Mouse (Mus musculus) left cerebral cortex, adult 11 months (tissue): Measurements from ENCODE around the gene Sgtb.
A peak's percentile ranks its signal among the peaks of the same experiment; 100 is the strongest.

Experiments
- DNase-seq: peaks from one replicate; pipeline ENCODE4 v3.0.0; 2022; ENCODE audit warnings: low spot score

Sgtb gene

GRCm38 (mm10) chr13:104109288-104109815 lies at the start of gene Sgtb, which contains the start of gene Nln:
Sgtb (plus strand) TSS chr13:104109741.
Nln (minus strand) TSS chr13:104109614.
- DNase-seq = peak; percentile 69

- DNase-seq = no peak
These were observed 49.3 kb upstream of the Sgtb start for GRCm38 (mm10) chr13:104060231-104060630.

DNA sequence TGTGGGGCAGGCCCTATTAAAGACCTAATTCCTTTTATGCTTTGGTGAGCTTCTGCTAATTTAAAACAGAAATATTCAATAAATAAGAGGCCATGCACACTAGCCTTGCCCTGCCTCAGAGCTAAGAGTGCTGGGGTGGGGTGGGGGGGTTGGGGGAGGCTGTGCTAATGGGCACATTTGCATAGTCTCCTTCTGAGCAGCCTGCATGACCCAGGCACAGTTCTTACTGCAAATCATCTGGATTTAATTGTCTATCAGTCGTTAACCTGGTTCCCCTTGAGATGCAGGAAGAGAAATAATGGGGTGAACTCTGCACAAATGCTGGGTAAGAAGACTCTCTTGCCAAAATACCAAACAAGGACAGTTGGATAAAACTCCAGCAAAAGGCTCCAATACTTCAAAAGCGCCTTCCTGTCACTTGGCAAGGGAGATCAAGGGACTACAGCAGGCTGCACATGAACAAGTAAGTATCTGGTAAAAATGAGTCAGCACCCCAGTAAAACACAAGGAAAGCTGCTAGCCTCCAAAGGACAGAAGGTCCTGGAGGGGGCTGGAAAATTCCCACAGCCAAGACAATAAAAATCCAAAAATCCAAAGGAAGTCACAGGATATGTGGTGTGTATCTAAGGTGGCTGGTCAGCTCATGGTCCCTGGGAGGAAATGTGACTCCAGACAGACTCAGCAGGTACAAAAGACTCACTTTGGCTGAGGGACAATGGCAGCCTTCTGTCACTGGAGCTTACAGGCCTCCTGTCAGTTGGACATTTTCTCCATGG lies 47.4 kb upstream of the Sgtb start:
- no peak for DNase-seq

GRCm38 (mm10) chr13:104063061-104063460 lies 46.5 kb upstream of the Sgtb start:
- DNase-seq = no peak

- DNase-seq = no peak
These were observed 43.7 kb upstream of the Sgtb start for GRCm38 (mm10) chr13:104065649-104066347.

GRCm38 (mm10) chr13:104069216-104069615 lies 40.3 kb upstream of the Sgtb start:
- no peak for DNase-seq

DNA sequence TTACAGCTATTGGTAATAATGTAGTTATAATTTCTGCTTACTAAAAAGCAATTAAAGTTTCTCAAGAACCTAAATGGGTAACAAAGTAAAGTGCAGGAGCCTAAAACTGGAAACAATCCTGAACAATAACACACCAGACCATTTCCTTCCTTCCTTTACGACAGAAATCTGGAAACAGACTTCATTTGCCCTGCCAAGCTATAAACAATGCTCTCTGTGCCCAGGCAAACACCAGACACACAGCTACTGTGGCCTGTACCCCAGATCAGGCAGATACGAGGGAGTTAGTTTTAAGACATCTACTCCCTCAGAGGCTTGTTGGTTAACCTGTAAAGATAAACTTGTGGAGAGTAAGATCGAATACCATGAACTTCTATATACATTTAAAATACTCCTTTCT lies 38.8 kb upstream of the Sgtb start:
- no peak for DNase-seq

DNA sequence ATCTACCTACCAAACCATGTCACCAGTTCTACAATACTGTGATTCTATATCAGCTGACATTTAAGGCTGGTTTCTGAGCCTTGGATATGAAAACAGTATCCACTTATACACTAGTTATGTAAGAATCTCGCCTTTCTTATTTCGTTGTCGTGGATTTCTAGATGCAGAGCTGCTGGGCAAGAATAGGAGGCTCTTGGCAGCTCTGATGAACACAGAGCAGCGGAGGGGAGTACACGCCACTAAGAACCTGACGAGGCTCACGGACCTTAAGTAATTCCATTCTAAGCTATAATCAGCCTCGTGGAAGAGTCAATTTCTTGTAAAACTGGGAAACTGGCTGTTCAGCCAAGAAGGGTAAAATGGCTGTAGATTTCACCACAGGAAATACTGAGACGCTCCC lies 37.2 kb upstream of the Sgtb start:
- no peak for DNase-seq

DNA sequence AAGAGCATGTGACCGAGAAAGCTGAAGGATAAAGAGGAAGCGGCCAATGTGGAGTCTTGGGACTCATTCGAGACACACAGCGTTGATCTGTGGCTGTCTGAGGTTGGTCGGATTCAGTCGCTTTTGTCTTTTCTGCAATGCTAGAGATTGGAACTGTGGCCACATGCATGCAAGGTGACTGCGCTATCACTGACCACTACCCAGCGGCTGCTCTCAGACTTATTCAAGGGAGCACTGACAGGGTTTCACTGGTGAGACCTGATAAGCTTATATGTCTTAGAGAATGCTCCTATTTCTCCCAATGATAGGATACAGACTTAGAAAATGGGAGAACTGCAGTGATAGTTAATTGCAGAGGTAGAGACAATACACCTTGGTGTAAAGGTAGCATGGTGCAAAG lies 35.3 kb upstream of the Sgtb start:
- DNase-seq = no peak

DNA sequence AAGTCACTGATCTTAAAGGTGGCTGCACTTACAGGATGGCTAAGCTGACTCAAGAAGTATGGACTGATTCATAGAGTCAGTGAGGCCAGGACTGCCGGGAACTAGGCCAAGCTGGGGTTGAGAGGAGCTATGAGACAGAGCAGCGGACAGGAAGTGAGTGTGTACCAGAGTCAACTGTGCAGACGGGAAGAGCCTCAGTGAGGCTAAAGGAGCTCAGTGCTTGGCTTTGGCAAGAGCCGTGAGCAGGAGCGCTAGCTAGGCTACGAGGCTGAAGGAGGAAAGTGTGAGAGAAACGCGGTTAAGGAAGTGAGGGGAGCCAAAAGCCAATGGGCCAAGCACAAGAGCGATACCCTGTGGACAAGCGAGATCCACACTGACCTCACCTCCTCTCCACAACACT lies 34.8 kb upstream of the Sgtb start:
- no peak for DNase-seq

GRCm38 (mm10) chr13:104076993-104077392 lies 32.5 kb upstream of the Sgtb start:
- no peak for DNase-seq

DNA sequence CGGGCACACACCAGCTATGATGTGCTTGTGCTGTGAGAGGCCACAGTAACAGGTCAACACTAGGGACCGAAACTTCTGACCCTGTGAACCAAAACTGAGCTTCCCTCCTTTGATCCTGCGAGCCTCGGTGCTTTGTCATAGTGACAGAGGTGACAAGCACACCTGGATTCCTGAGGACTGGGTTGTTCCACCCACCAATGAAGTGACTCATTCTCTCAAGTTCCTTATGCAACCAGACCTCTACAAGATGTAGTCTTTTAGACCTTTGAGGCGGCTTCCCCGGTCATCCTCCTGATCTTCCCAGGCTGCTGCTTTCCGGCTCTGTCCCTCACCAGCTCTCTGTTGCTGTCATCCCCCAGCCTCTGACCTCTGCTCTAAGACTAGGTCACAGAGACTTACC lies 27.0 kb upstream of the Sgtb start:
- DNase-seq = no peak

DNA sequence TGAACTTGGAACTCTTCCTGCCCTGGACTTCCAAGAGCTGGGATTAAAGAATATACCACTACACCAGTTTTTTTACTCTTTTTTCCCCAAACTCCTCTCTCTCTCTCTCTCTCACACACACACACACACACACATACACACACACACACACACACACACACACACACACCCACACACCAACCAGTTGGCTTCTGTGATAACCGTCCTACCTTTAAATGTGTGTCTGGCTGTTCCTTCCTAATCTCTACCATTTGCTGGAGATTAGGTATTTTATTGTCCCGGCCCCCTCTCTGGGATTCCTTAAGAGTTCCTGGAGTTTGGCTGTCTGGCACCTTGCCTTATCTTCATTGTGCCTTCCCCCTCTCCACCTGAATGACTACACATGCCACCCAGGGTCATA lies 24.9 kb upstream of the Sgtb start:
- DNase-seq = no peak

GRCm38 (mm10) chr13:104089387-104089786 lies 20.2 kb upstream of the Sgtb start:
- no peak for DNase-seq

DNA sequence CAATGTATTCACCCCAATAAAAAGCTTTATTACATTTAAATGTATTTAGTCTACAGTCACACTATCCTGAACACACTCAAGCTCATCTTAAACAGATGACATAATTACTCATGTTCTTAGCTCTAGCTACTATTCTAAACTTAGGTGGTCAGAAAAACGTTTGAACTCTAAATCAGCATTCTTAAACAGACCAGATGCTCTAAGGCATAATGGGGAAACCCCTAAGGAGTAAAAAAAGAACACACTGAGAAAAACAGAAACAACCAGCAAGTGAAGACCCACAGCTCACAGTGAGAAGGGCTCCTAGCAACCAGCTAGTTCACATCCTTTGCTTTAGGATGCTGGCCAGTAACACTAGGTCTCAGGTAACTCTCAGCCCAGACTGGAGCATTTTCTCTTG lies 17.8 kb upstream of the Sgtb start:
- DNase-seq = no peak

DNA sequence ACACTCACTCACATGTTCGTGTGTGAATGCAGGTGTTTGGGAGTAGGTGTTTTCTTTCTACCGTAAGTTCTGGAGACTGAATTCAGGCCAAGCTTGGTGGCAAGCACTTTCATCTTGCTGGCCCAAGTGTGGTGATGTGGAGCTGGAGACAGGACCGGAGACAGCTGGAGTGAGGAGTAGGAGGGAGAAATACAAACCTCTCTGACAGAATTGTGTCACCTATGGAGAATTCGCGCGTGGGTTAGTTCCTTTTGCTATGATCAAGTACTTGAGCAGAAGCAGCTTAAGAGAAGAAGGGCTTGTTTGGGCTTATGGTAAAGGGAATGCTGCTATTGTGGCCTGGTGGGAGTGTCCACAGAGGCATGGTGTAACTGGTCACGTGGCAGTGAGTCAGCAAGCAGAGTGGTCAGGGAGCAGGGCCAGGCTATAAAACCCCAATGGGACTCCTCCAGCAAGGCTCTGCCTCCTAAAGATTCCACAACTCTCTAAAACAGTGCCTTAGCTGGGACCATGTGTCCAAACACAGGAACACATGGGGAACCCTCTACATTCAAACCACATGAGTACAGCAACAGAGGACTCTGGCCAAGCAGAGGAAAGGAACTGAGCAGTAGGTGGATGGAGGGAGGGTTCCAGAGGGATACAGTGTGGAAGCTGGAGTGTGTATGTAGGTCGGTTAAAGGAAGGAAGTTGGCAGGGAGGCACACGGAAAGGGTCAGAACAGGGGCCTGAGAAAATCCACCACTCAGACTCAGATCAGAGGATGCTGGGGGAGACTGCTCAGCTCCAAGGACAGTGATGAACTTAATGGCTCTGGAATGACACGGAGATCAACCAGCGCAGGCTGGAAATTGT lies 14.8 kb upstream of the Sgtb start:
- DNase-seq = no peak

GRCm38 (mm10) chr13:104095955-104096354 lies 13.6 kb upstream of the Sgtb start:
- DNase-seq = no peak

GRCm38 (mm10) chr13:104097190-104097589 lies 12.4 kb upstream of the Sgtb start:
- no peak for DNase-seq

GRCm38 (mm10) chr13:104100416-104100815 lies 9.1 kb upstream of the Sgtb start:
- DNase-seq = no peak

DNA sequence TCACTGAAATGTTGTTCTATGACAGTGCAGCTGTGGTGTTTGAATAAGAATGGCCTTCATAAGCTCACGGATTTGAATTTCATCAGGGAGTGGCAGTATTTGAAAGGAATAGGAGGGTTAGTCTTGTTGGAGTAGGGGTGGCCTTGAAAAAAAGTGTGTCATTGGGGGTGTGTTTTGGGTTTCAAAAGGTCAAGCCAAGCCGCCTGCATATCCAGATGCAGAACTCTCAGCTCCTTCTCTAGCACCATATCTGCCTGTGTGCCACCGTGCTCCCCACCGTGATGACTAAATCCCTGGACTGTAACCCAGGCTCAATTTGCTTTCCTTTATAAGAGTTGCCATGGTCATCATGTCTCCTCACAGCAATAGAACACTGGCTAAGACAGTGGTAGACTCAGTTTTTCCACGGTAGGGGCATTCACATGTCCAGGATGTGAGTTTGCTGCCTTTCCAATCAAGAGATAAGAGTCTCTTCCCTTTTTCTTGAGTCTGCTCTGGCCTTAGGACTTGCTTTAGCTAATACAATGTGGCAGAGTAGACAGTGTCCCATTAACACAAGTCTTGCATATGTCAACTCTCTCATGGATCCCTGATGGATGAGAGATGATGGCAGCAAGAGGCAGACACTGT lies 7.8 kb upstream of the Sgtb start:
- no peak for DNase-seq

GRCm38 (mm10) chr13:104108651-104109287 lies 772 bp upstream of the Sgtb start:
- DNase-seq = no peak
